16 mouse cellular contexts compared by ENCODE assay signal in the genomic region with DNA sequence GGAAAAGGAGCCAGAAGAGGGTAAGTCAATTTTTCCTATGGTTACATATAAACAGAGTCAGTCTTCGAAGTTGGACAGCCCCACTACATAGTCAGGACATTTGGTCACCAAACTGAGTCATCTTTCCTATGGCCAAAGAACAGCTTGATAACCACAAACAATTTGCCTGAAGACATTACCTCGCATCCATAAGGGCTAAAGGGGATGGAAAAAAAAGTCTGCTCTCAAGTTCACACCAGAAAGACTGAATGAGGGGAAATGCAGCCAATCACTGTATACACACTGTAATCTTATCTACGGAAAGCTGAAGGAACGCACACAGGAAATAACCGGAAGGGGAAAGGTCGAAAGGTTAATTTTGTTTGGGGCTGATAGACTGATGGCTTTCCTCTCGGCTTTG. TPM values are rescaled to one million over a fixed set of nuclear protein-coding genes. Genes with fewer than 3 reads are reported as not detected.
DNase-seq lines count a peak whose midpoint lies in the region; ATAC-seq and TF ChIP-seq lines count a peak whose summit lies in the region.
"Had no signal": no experiment of that assay in that cellular context is flagged by ENCODE, and none has a peak within 500 bp of the region (broad histone marks: within the 10 kb centered on the region; RNA-seq: fewer than 3 reads in every experiment).

No protein-coding gene starts in this region.

- no peaks in the 10 kb centered on the region for H3K36me3 ChIP-seq in heart, embryonic 14.5 days (ENCODE audit: control insufficient read depth, insufficient read depth, low read length)
- H3K36me3 ChIP-seq in lung, embryonic 16.5 days (ENCODE audit: control insufficient read depth, insufficient read depth, low read length), result no peaks in the 10 kb centered on the region
- H3K36me3 ChIP-seq: embryonic facial prominence, embryonic 15.5 days; forebrain, embryonic 15.5 days; hindbrain, embryonic 12.5 days; intestine, embryonic 15.5 days had no signal

- no peaks in the 10 kb centered on the region for H3K9me3 ChIP-seq in heart, embryonic 14.5 days (ENCODE audit: control insufficient read depth, low read length)
- no peaks in the 10 kb centered on the region for H3K9me3 ChIP-seq in lung, embryonic 16.5 days (ENCODE audit: control insufficient read depth, low read length)
- H3K9me3 ChIP-seq: embryonic facial prominence, embryonic 15.5 days; forebrain, embryonic 15.5 days; hindbrain, embryonic 12.5 days; intestine, embryonic 15.5 days had no signal

- TF ChIP-seq CTCF in Patski (IDR thresholded peaks at IDR 0.05), result no peak

- no peak overlapping the region for H3K9ac ChIP-seq in heart, embryonic 14.5 days (ENCODE audit: low read length)
- H3K9ac ChIP-seq in lung, embryonic 16.5 days (ENCODE audit: low read length), result no peak overlapping the region
- H3K9ac ChIP-seq: embryonic facial prominence, embryonic 15.5 days; forebrain, embryonic 15.5 days; hindbrain, embryonic 12.5 days; intestine, embryonic 15.5 days had no signal

- intact Hi-C loops in heart, postnatal 36 days (cut with DNase I), result no loop called here

- peaks cover 2% of the 10 kb centered on the region; the same call in 1 of the 2 replicates for H3K27me3 ChIP-seq in heart, embryonic 14.5 days (ENCODE audit: control insufficient read depth, insufficient read depth, low read length)
- H3K27me3 ChIP-seq in lung, embryonic 16.5 days (ENCODE audit: control insufficient read depth, insufficient read depth, low read depth, low read length), result no peaks in the 10 kb centered on the region
- no peaks in the 10 kb centered on the region for H3K27me3 ChIP-seq in Patski
- H3K27me3 ChIP-seq: embryonic facial prominence, embryonic 15.5 days; forebrain, embryonic 15.5 days; hindbrain, embryonic 12.5 days; intestine, embryonic 15.5 days had no signal

- in situ Hi-C loops in Patski (cut with MboI; ENCODE audit: low pct_unique_long_range_greater_than_20kb), result no loop called here

- peak overlapping the region in 1 of 2 experiments; percentile 49; a peak in 1 of 4 replicates for H3K27ac ChIP-seq in heart, embryonic 14.5 days (replicated peaks in 1 of 2; ENCODE audit: control insufficient read depth in 1 of 2, insufficient read depth in 1 of 2, low read depth in 2 of 2, low read length in 2 of 2)
- peak overlapping the region; percentile 55; the same call in 1 of the 2 replicates for H3K27ac ChIP-seq in lung, embryonic 16.5 days (ENCODE audit: low read length)
- H3K27ac ChIP-seq: embryonic facial prominence, embryonic 15.5 days; forebrain, embryonic 15.5 days; hindbrain, embryonic 12.5 days; intestine, embryonic 15.5 days; macrophage had no signal

- WGBS in heart, embryonic 14.5 days, result 30% methylated on average over 7 of the region's 7 CpGs
- WGBS in lung, embryonic 16.5 days, result 16% methylated on average over 7 of the region's 7 CpGs

- no peak for DNase-seq in heart, postnatal 36 days
- no peak for DNase-seq in lung, postnatal 14 days
- no peak for DNase-seq in Patski (ENCODE audit: low read depth, low spot score)
- peak; percentile 33 for DNase-seq in yolk sac, embryonic 10.5 days (ENCODE audit: low spot score)
- no peak for DNase-seq in urinary bladder, postnatal 10 days (ENCODE audit: low spot score)
- DNase-seq: adrenal gland, adult 8-10 months; cerebellum, postnatal 10 days; midbrain, embryonic 14.5 days; thymus, adult 18-20 months had no signal

- CTCF ChIA-PET in Patski (lab: Charles Lee), result interaction anchor here (1.6 kb wide), 1 partner anchor 37 kb away, joined by 3 read pairs; no protein-coding TSS in a partner anchor

- H3K4me1 ChIP-seq in heart, embryonic 14.5 days (ENCODE audit: control insufficient read depth in 2 of 2, insufficient read depth in 2 of 2, low read length in 2 of 2), result 0 out of 4 replicates have a peak, but pooled peaks cover 0 to 2% of the 10 kb centered on the region in 2 experiments
- H3K4me1 ChIP-seq in lung, embryonic 16.5 days (replicated peaks; ENCODE audit: control insufficient read depth, insufficient read depth, low read length), result peaks cover 14% of the 10 kb centered on the region
- H3K4me1 ChIP-seq: embryonic facial prominence, embryonic 15.5 days; hindbrain, embryonic 12.5 days; intestine, embryonic 15.5 days had no signal

- POLR2A ChIA-PET in Patski (lab: Charles Lee), result no interaction called here

- peak; percentile 72 for ATAC-seq in heart, embryonic 14.5 days (ENCODE audit: insufficient number of reproducible peaks, insufficient read depth, low FRiP score, low read depth)
- peak; percentile 69 for ATAC-seq in lung, embryonic 16.5 days (ENCODE audit: low read depth)
- peak; percentile 65 for ATAC-seq in Patski
- ATAC-seq: forebrain, embryonic 15.5 days; intestine, embryonic 15.5 days had no signal

- no peak overlapping the region for H3K4me3 ChIP-seq in heart, embryonic 14.5 days (ENCODE audit: control insufficient read depth in 1 of 2, insufficient read depth in 1 of 2, low read depth in 1 of 2, low read length in 2 of 2)
- no peak overlapping the region for H3K4me3 ChIP-seq in lung, embryonic 16.5 days (ENCODE audit: low read length)
- H3K4me3 ChIP-seq: embryonic facial prominence, embryonic 15.5 days; forebrain, embryonic 15.5 days; hindbrain, embryonic 12.5 days; intestine, embryonic 15.5 days had no signal

- H3K4me2 ChIP-seq in heart, embryonic 14.5 days (ENCODE audit: low read length), result no peak overlapping the region
- no peak overlapping the region for H3K4me2 ChIP-seq in lung, embryonic 16.5 days (ENCODE audit: low read depth, low read length)
- H3K4me2 ChIP-seq: embryonic facial prominence, embryonic 15.5 days; forebrain, embryonic 15.5 days; hindbrain, embryonic 12.5 days; intestine, embryonic 15.5 days had no signal

RNA-seq across cellular contexts. Expression of a gene that starts 6.2 kb away (rescaled TPM):
- polyA plus RNA-seq in heart, embryonic 14.5 days (2014; fragmentation: Nextera tagmentation; extraction: Ambion mirVana), result 16.2 and 16.7 TPM in 2 replicates
- 1 to 10 TPM; 9.2 to 10.0 TPM for total RNA-seq in heart, postnatal 36 days (2021)
- 49.0 and 56.2 TPM in 2 replicates for polyA plus RNA-seq in lung, embryonic 16.5 days (2015; fragmentation: Nextera tagmentation; extraction: Ambion mirVana)
- 63.1 TPM for polyA plus RNA-seq in Patski (2021)
